Mouse (Mus musculus) telencephalon, adult 2 months (tissue): Measurements from ENCODE around the gene Topbp1.

Experiments used
- DNase-seq: peaks from one replicate; pipeline ENCODE4 v3.0.0-alpha.2; 2011; ENCODE audit warnings: low read depth, low spot score

Gene Topbp1

GRCm38 (mm10) chr9:103385600-103385999, 80.6 kb downstream of the Topbp1 start:
- DNase-seq, result no peak

DNA sequence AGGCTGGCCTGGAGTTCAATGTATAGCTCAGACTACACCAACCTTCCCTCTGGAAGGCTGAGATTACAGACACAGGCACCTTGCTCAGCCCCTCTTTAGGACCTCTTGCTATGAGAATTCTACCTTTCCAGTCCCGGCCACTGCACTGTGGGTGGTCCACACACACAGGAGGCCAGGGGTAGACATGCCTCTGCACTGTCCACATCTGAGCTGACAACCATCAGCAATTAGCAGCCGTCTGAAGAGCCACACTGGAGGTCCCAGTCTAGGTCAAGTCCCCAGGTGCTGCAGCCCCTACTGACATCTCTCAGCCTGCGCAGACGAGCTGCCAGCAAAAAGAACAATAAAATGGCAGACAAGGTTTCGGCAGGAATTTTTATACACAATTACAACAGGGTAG, 81.6 kb downstream of the Topbp1 start:
- DNase-seq, result no peak

GRCm38 (mm10) chr9:103387011-103387653, 82.1 kb downstream of the Topbp1 start:
- no peak for DNase-seq

DNA sequence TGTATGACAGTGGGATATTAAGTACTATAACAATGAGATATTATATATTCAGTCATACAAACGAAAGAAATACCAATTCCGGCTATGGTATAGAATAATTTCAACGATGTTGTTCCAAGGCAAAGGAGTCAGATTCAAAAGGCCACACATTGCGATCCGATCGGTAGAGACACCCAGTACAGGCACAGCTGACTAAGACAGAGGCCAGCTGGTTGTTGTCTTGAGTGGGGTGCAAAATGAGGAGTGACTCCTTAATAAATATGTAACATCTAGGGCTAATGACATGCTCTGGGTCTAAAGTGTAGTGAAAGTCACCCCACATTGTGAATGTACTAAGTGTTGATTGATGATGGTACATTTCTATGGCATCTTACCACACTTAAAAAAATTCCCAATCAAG, 84.2 kb downstream of the Topbp1 start:
- no peak for DNase-seq

GRCm38 (mm10) chr9:103391796-103392372, 86.9 kb downstream of the Topbp1 start:
- DNase-seq, result no peak

DNA sequence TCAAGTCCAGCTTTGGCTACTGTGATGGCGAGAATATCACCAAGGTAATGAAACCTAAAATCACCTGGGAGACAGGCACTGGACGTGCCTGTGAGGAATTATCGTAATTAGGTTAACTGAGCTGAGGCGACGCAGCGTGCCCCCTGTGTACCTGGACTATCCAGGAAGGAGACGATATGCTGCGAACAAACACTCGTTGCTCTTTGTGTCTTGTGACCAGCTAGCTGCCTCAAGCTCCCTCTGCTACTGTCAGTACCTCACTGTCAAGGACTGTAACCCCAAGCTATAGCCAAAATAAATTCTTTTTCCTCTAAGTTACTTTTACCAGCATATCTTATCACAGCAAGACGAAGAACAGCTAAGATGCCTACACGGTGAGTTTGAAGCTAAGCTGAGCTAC, 88.2 kb downstream of the Topbp1 start:
- no peak for DNase-seq

DNA sequence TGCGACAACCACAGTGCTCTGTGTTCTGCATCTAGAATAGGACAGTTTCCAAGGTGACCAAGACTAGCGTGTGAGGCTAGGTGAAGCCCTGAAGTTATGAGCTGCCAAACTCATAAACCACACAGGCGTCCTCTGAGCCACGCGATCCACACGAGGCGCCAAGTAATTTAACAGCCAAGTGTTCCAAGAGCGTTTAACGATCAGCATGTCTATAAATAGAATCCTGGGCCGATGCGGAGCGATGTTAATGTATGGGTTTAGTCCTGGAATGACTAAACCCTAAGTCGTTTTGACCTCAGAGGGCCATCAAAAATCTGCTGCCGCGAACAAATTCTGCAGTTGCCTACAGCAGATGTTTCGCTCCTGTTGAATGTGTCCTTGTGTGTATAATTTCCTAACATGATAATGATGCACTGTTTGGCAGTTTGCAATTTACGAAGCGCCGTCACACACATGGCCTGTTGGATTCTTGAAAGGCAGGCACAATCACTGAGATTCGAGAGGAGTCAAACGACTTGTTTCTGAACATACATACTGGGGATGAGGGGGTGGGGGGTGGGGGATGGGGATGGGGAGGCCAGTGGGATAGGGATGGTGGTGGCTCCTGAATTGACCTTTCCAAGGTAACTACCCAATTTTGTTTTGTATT, 93.6 kb downstream of the Topbp1 start:
- DNase-seq, result no peak
